Mouse (Mus musculus) c-Kit-positive CD71-negative TER-119-negative erythroid progenitor cells, embryonic 14.5 days (primary cell): ENCODE measurements around the gene Olfr1079.
"Not testable (repeated sequence)": the region's sequence is repeated elsewhere in the genome, so short reads cannot be mapped to it uniquely, and the experiment has no call there.

Experiments
- DNase-seq: peaks from one replicate; pipeline ENCODE4 v3.0.0-alpha.2; 2013; ENCODE audit warnings: low read depth

Gene Olfr1079

GRCm38 (mm10) chr2:86542380-86542779 is at the start of gene Olfr1079:
TSS of gene Olfr1079 (minus strand) at chr2:86542480.
- DNase-seq: no peak

DNA sequence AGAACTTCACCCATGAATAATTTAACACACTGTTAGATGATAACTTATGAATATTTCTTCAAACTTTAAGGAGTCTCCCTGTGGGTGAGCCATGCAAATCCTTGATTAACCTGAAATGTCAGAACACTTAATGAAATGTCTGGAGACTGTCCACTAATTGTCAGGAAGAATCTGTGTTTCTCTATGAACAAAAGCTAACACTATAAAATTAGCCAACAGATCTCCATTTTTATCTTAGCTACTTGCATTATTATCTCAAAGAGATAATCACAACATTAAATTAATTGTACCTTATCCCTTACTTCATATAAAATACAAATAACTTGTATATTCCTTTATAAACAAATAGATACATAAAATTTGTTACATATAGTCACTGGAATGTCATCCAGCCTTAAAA is 15.9 kb upstream of the Olfr1079 start, which contains the start of gene Olfr1080:
TSS of gene Olfr1080 (minus strand) at position 101 of the 400 bp plus-strand sequence.
- not testable (repeated sequence) for DNase-seq

DNA sequence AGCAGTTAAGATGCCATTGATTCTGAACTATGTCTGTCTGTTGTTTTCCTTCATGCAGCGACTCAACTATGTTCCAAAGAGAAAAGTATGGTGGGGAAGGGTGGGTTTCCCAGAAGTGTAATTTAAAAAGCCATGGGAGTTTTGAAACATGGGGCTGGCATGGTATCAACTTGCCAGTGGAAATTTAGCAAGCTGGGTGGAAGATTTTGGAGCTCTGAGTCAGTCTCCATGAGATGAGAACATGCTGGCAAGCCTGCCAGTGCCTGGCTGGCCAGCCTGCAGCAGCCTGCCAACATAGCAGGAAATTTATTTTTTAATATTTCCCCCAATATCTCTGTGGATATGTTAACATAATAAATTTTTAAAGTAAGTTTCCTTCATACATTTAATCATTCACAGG is 11.3 kb downstream of the Olfr1079 start:
- DNase-seq: no peak

- DNase-seq: no peak
Observed at GRCm38 (mm10) chr2:86508161-86508560, 34.1 kb downstream of the Olfr1079 start, which contains the start of gene Olfr1076. TSS of gene Olfr1076 (plus strand) at chr2:86508461.

DNA sequence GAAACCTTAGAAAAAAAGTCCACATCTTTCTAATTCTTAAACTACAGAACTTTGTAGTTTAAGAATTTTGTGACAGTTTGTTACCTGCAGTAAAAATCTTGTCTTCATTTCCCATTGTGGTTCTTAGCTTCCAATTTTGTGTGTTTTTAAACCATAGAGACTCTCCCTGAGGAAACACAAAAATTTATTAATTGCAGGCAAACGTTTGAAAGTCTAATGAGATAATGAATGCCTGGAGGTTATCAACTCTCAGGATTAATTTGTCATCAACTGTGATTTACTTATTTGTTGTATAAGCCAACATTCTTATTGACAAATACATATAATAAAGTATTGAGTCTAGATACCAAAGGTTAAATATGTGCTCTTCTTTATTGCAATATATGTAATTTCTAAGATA is 55.0 kb downstream of the Olfr1079 start, which contains the start of gene Olfr228:
TSS of gene Olfr228 (minus strand) at position 101 of the 400 bp plus-strand sequence.
- no peak for DNase-seq
